Mouse (Mus musculus) stomach, postnatal 0 days (tissue): Measurements from ENCODE around the gene Josd1. TPM values are rescaled to one million over a fixed set of nuclear protein-coding genes. Genes with fewer than 3 reads are reported as not detected.

Source experiments
- ATAC-seq: fragments of 200-750 bp; cut with Nextera tagmentation; 2 replicates; pipeline ENCODE4 v1.8.0; 2017; ENCODE audit not compliant: low FRiP score, low TSS enrichment
- DNase-seq: peaks from one replicate; pipeline ENCODE4 v3.0.0-alpha.2; 2016; ENCODE audit warnings: low spot score
- H3K27ac ChIP-seq: fragments of 300-500 bp; sonication (generic); replicated peaks from 2 replicates; pipeline ENCODE4 v1.5.1; 2014; ENCODE audit warnings: mild to moderate bottlenecking, control low read depth
- H3K27me3 ChIP-seq: fragments of 300-500 bp; sonication (generic); 2 replicates; pipeline ENCODE4 v1.6.1; 2014; ENCODE audit warnings: low read length; ENCODE audit not compliant: control insufficient read depth, insufficient read depth
- H3K36me3 ChIP-seq: fragments of 300-500 bp; sonication (generic); 2 replicates; pipeline ENCODE4 v1.6.1; 2014; ENCODE audit warnings: low read length, mixed read lengths; ENCODE audit not compliant: control insufficient read depth, insufficient read depth
- H3K4me1 ChIP-seq: fragments of 300-500 bp; sonication (generic); replicated peaks from 2 replicates; pipeline ENCODE4 v1.6.1; 2014; ENCODE audit warnings: antibody characterized with exemption; ENCODE audit not compliant: control insufficient read depth, insufficient read depth
- H3K4me2 ChIP-seq: fragments of 300-500 bp; sonication (generic); replicated peaks from 2 replicates; pipeline ENCODE4 v1.6.1; 2014; ENCODE audit warnings: low read depth, mild to moderate bottlenecking, control low read depth, moderate library complexity
- H3K4me3 ChIP-seq: fragments of 300-500 bp; sonication (generic); 2 replicates; pipeline ENCODE4 v1.5.1; 2014; ENCODE audit warnings: low read depth, low read length, control low read depth
- H3K9ac ChIP-seq: fragments of 300-500 bp; sonication (generic); 2 replicates; pipeline ENCODE4 v1.6.1; 2014; ENCODE audit warnings: mild to moderate bottlenecking, low read length, control low read depth, mixed read lengths
- H3K9me3 ChIP-seq: fragments of 300-500 bp; sonication (generic); 2 replicates; pipeline ENCODE4 v1.6.1; 2016; ENCODE audit warnings: low read length; ENCODE audit not compliant: control insufficient read depth
- CTCF ChIP-seq: IDR thresholded peaks from 2 replicates; pipeline ENCODE4 v1.5.1; 2016; ENCODE audit warnings: antibody characterized with exemption, low read depth, mild to moderate bottlenecking, moderate library complexity
- EP300 ChIP-seq: optimal IDR thresholded peaks from 2 replicates; pipeline ENCODE3; 2016; ENCODE audit warnings: antibody characterized with exemption
- WGBS: fragments of 180-500 bp; shearing (Covaris S2); extraction: QIAGEN DNeasy Blood & Tissue Kit; methylation state at CpG from one replicate; pipeline ENCODE4 v1.1.7; 2014; 5-methylcytosine and 5-hydroxymethylcytosine counted together
- polyA plus RNA-seq: library from polyadenylated mRNA; unstranded; fragments of >200 nt; fragmentation: Nextera tagmentation; extraction: Ambion mirVana; gene quantifications from 2 replicates; pipeline ENCODE4 v1.2.1, GENCODE M21; 2015

Gene Josd1
- polyA plus RNA-seq, 1 experiment from 2014 or later, result 11.7 TPM

DNA sequence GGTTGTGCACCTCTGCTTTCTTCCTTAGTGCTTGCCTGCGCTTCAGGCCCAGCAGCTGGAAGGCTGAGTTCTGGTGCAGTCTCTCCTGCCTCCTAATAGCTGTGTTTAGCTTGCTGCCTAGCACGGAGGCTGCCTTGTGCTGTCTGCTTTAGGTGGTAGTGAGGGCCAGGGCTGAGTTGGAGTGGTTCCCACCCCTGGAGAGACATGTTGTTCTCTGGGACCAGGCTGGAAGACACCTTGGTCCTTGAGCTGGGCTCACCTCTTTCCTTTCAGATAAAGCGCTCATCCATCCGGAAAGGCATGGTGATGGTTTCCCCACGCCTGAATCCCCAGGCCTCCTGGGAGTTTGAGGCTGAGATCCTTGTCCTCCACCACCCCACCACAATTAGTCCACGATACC is 29.0 kb upstream of the Josd1 start:
- H3K36me3 ChIP-seq, result peaks cover 27% of the 10 kb centered on the region
- H3K4me1 ChIP-seq, result no peaks in the 10 kb centered on the region
- 89% methylated on average over 6 of the region's 6 CpGs for WGBS
- no peaks in the 10 kb centered on the region for H3K27me3 ChIP-seq
- no peak overlapping the region for H3K9ac ChIP-seq
- H3K4me2 ChIP-seq, result no peak overlapping the region
- H3K27ac ChIP-seq, result no peak overlapping the region
- no peaks in the 10 kb centered on the region for H3K9me3 ChIP-seq
- TF ChIP-seq EP300 (no peak), CTCF (no peak)
- no peak overlapping the region for H3K4me3 ChIP-seq
- no peak for DNase-seq
- no peak for ATAC-seq

DNA sequence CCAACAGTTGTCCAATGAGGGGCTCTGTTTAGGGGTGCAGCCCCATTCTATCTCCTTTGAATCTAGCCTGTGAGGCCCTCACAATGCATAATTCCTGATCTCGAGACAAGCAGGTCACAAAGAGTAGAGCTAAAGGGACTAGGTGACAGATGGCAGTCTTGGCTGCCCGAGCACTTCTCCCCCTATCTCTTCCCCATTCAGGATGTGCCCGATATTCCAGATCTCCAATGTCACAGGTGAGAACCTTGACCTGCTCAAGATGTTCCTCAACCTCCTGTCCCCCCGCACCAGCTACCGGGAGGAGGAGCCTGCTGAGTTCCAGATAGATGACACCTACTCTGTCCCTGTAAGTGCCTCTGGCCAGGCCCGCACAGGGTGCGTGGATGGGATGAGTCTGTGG is 27.9 kb upstream of the Josd1 start:
- H3K27ac ChIP-seq, result no peak overlapping the region
- TF ChIP-seq EP300 (no peak), CTCF (no peak)
- H3K36me3 ChIP-seq, result peaks cover 34% of the 10 kb centered on the region
- no peak for ATAC-seq
- H3K9ac ChIP-seq, result no peak overlapping the region
- no peaks in the 10 kb centered on the region for H3K27me3 ChIP-seq
- no peak overlapping the region for H3K4me2 ChIP-seq
- WGBS, result 90% methylated on average over 7 of the region's 7 CpGs
- no peaks in the 10 kb centered on the region for H3K9me3 ChIP-seq
- H3K4me1 ChIP-seq, result no peaks in the 10 kb centered on the region
- no peak overlapping the region for H3K4me3 ChIP-seq
- no peak for DNase-seq

DNA sequence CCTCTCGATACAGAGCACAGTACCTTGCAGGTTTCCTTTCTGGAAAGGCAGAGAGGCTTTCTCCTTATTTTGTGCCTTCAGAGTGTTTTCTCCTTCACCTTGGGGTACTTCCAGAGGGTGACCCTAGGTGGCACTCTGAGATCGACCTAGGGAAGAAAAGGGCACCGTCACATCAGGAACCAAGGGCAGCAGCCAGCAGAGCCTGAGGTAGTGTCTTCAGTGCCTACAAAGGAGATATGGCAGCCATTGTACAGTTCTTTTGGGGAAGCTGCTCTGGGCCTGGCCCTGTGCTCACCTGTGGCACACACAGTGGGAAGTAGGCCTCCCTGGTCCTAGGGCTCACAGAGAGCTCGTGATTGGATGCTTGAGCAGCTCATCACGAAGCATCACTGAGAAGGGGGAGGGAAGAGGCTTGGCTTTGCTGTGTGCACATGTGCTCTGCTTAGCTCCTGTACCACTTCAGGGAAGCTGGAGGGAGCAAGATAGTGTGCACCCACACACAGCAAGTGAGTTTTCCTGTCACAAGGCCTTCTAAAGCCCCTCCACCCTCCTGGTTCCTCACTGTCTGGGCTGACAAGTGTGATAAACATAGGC is 20.6 kb upstream of the Josd1 start:
- 91% methylated on average over 5 of the region's 5 CpGs for WGBS
- Histone ChIP-seq H3K36me3 (peaks cover 21% of the 10 kb centered on the region), H3K4me3 (no peak overlapping the region), H3K4me2 (no peak overlapping the region), H3K27ac (no peak overlapping the region), H3K9ac (no peak overlapping the region), H3K9me3 (no peaks in the 10 kb centered on the region), H3K27me3 (no peaks in the 10 kb centered on the region), H3K4me1 (no peaks in the 10 kb centered on the region)
- peak; percentile 22; the same call in 1 of the 2 replicates for TF ChIP-seq CTCF
- TF ChIP-seq EP300, result no peak
- DNase-seq, result no peak
- 0 out of 2 replicates have a peak, but pooled peaks have one; percentile 12 for ATAC-seq

DNA sequence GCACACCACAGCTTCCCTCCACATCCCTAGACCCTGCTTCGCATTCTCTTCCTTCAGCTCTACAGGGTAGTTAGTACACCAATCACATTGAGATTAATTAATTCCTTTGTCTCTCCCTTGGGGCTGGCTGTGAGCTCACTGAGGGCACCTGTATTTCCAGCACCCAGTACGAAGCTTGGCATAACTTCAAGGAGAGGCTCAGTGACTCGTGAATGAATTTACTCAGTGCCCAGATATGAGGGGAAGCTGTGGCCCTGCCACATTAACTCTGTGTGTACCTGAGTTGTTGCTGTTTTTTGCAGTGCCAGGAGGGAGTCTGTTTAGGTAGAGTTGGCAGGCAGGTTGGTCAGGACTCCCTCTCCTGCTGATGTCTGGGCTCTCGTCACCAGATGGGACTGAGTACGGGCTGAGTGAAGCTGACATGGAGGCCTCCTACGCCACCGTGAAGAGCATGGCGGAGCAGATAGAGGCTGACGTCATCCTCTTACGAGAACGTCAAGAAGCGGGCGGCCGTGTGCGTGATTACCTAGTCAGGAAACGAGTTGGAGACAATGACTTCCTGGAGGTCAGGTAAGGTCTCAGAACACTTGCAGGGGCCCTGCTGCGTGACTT is 19.0 kb upstream of the Josd1 start:
- H3K27ac ChIP-seq, result no peak overlapping the region
- DNase-seq, result no peak
- 86% methylated on average over 17 of the region's 17 CpGs for WGBS

DNA sequence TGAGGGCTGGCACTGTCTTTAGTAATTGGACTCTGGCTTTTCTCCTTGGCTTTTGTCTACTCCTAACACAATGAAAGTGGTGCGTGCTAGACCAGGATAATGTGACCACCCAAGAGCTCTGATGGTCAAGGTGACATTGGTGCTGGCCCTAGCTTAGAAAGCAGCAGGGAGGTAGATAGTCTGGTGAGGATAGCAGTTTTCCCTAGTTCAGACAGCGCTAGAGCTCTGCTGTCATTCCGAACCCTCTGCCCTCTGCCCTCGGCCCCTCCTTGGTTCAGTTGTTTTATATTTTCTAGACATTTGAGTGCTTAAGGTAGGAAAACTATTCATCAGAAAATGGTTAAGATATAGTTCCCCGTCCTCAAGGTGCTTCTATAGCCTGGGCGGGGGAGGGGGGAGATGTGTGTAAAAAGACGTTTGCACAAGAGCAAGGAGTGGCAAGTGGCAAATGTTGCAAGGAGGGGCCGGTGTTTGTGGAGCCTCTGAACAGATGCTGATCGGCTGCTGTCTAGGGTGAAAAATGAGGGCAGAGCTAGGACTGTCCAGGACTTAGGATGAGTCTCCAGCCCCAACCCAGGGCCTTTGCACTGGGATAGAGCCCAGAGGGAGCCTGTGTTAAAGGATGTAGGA is 10.0 kb upstream of the Josd1 start:
- Histone ChIP-seq H3K4me2 (no peak overlapping the region), H3K4me1 (no peaks in the 10 kb centered on the region), H3K9ac (no peak overlapping the region), H3K4me3 (no peak overlapping the region), H3K36me3 (no peaks in the 10 kb centered on the region), H3K27me3 (no peaks in the 10 kb centered on the region), H3K27ac (no peak overlapping the region), H3K9me3 (no peaks in the 10 kb centered on the region)
- ATAC-seq (no peak), DNase-seq (no peak)
- no peak for TF ChIP-seq CTCF
- no peak for TF ChIP-seq EP300
- WGBS, result 62% methylated on average over 9 of the region's 9 CpGs

More for the DNA sequence above, 19.0 kb upstream of the Josd1 start:
- H3K4me1 ChIP-seq, result no peaks in the 10 kb centered on the region
- no peak overlapping the region for H3K4me2 ChIP-seq
- no peaks in the 10 kb centered on the region for H3K9me3 ChIP-seq
- ATAC-seq, result no peak
- H3K9ac ChIP-seq, result no peak overlapping the region
- TF ChIP-seq EP300, result no peak
- TF ChIP-seq CTCF, result no peak
- H3K27me3 ChIP-seq, result no peaks in the 10 kb centered on the region
- no peak overlapping the region for H3K4me3 ChIP-seq
- peaks cover 17% of the 10 kb centered on the region for H3K36me3 ChIP-seq

DNA sequence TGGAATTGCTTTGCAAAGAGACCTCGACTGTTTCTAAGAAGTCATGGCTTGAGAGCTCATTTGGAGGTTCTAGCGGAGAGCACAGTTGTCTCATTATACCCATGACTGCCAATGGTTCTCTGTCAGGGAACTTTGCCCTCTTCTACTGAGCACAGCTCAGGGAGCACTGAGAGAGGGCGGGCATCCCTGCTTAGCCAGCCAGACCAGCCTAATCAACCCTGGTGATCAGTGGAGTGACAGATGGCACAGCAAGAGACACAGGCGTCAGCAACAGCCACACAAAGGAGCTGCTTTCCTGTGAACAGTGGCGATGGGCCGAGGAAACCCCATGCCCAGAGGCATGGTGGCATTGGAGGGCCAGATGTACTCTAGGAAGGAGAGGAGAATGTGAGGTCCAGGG is 9.3 kb upstream of the Josd1 start:
- TF ChIP-seq CTCF, result no peak
- TF ChIP-seq EP300, result no peak
- H3K9ac ChIP-seq, result no peak overlapping the region
- DNase-seq (no peak), ATAC-seq (no peak)
- H3K36me3 ChIP-seq, result no peaks in the 10 kb centered on the region
- no peaks in the 10 kb centered on the region for H3K4me1 ChIP-seq
- no peaks in the 10 kb centered on the region for H3K9me3 ChIP-seq
- H3K27me3 ChIP-seq, result no peaks in the 10 kb centered on the region
- WGBS, result 80% methylated on average over 6 of the region's 6 CpGs
- no peak overlapping the region for H3K27ac ChIP-seq
- H3K4me3 ChIP-seq, result no peak overlapping the region
- no peak overlapping the region for H3K4me2 ChIP-seq
